Mouse (Mus musculus): ENCODE measurements around the gene Klkb1. TPM values are rescaled to one million over a fixed set of nuclear protein-coding genes. Genes with fewer than 3 reads are reported as not detected.

The Klkb1 gene
- polyA plus RNA-seq, 1 experiment = not detected

GRCm38 (mm10) chr8:45267611-45268391 lies 26.9 kb downstream of the Klkb1 start:
- no peak overlapping the region for H3ac ChIP-seq (ENCODE audit: control insufficient read depth, insufficient read length)
- no peaks in the 10 kb centered on the region for H3K79me2 ChIP-seq (ENCODE audit: control insufficient read depth, insufficient read depth)
- no peak overlapping the region for H3K4me3 ChIP-seq
- no peaks in the 10 kb centered on the region for H3K36me3 ChIP-seq (ENCODE audit: control insufficient read depth, insufficient read depth)
- H3K27me3 ChIP-seq (ENCODE audit: control insufficient read depth, insufficient read depth, insufficient read length) = no peaks in the 10 kb centered on the region
- H3K4me2 ChIP-seq (ENCODE audit: low read depth) = no peak overlapping the region
- TF ChIP-seq TCF12 (IDR thresholded peaks at IDR 0.05; ENCODE audit: insufficient read depth, poor library complexity, severe bottlenecking) (no peak), SRF (IDR thresholded peaks at IDR 0.05; ENCODE audit: control insufficient read depth, insufficient read length, low read depth) (no peak), TCF3 (IDR thresholded peaks at IDR 0.05; ENCODE audit: insufficient read length, low read depth) (no peak), CEBPB (IDR thresholded peaks at IDR 0.05; ENCODE audit: insufficient read depth, poor library complexity, severe bottlenecking) (no peak), MYOD1 (IDR thresholded peaks at IDR 0.05; ENCODE audit: control insufficient read depth in 1 of 3, insufficient read length in 2 of 3, low read depth in 2 of 3) (no peak), POLR2AphosphoS2 (IDR thresholded peaks at IDR 0.05; ENCODE audit: insufficient read length, low read depth) (no peak), USF1 (IDR thresholded peaks at IDR 0.05; ENCODE audit: low read depth) (no peak), MYOG (IDR thresholded peaks at IDR 0.05; ENCODE audit: control insufficient read depth in 1 of 3, insufficient read depth in 1 of 3, insufficient read length in 2 of 3, low read depth in 2 of 3) (no peak), E2F4 (IDR thresholded peaks at IDR 0.05; ENCODE audit: insufficient read depth) (no peak)

- Histone ChIP-seq H3K4me2 (ENCODE audit: low read depth) (no peak overlapping the region), H3K27me3 (ENCODE audit: control insufficient read depth, insufficient read depth, insufficient read length) (no peaks in the 10 kb centered on the region), H3K4me3 (no peak overlapping the region), H3K79me2 (ENCODE audit: control insufficient read depth, insufficient read depth) (no peaks in the 10 kb centered on the region), H3K36me3 (ENCODE audit: control insufficient read depth, insufficient read depth) (no peaks in the 10 kb centered on the region), H3ac (ENCODE audit: control insufficient read depth, insufficient read length) (no peak overlapping the region)
- TF ChIP-seq SRF (IDR thresholded peaks at IDR 0.05; ENCODE audit: control insufficient read depth, insufficient read length, low read depth) (no peak), USF1 (IDR thresholded peaks at IDR 0.05; ENCODE audit: low read depth) (no peak), E2F4 (IDR thresholded peaks at IDR 0.05; ENCODE audit: insufficient read depth) (no peak), TCF12 (IDR thresholded peaks at IDR 0.05; ENCODE audit: insufficient read depth, poor library complexity, severe bottlenecking) (no peak), POLR2AphosphoS2 (IDR thresholded peaks at IDR 0.05; ENCODE audit: insufficient read length, low read depth) (no peak)
Observed at GRCm38 (mm10) chr8:45266993-45267392, 27.7 kb downstream of the Klkb1 start.

- H3K4me2 ChIP-seq (ENCODE audit: low read depth) = no peak overlapping the region
- H3K36me3 ChIP-seq (ENCODE audit: control insufficient read depth, insufficient read depth) = no peaks in the 10 kb centered on the region
- TF ChIP-seq POLR2AphosphoS2 (IDR thresholded peaks at IDR 0.05; ENCODE audit: insufficient read length, low read depth) = no peak
- no peak for TF ChIP-seq REST (IDR thresholded peaks at IDR 0.05; ENCODE audit: insufficient read depth, insufficient read length)
- TF ChIP-seq TCF12 (IDR thresholded peaks at IDR 0.05; ENCODE audit: insufficient read depth, poor library complexity, severe bottlenecking) = no peak
- TF ChIP-seq CEBPB (IDR thresholded peaks at IDR 0.05; ENCODE audit: insufficient read depth, poor library complexity, severe bottlenecking) = no peak
- TF ChIP-seq POLR2A (IDR thresholded peaks at IDR 0.05; ENCODE audit: insufficient read length, low read depth) = no peak
- no peak for TF ChIP-seq MYOD1 (IDR thresholded peaks at IDR 0.05; ENCODE audit: control insufficient read depth in 1 of 3, insufficient read length in 2 of 3, low read depth in 2 of 3)
- TF ChIP-seq MAX (IDR thresholded peaks at IDR 0.05; ENCODE audit: low read depth) = no peak
- TF ChIP-seq SRF (IDR thresholded peaks at IDR 0.05; ENCODE audit: control insufficient read depth, insufficient read length, low read depth) = no peak
- no peak for TF ChIP-seq MYOG (IDR thresholded peaks at IDR 0.05; ENCODE audit: control insufficient read depth in 1 of 3, insufficient read depth in 1 of 3, insufficient read length in 2 of 3, low read depth in 2 of 3)
- no peak for TF ChIP-seq E2F4 (IDR thresholded peaks at IDR 0.05; ENCODE audit: insufficient read depth)
- no peak for TF ChIP-seq TCF3 (IDR thresholded peaks at IDR 0.05; ENCODE audit: insufficient read length, low read depth)
- no peak for TF ChIP-seq USF1 (IDR thresholded peaks at IDR 0.05; ENCODE audit: low read depth)
- H3K27me3 ChIP-seq (ENCODE audit: control insufficient read depth, insufficient read depth, insufficient read length) = no peaks in the 10 kb centered on the region
- H3K4me3 ChIP-seq = no peak overlapping the region
- no peak overlapping the region for H3ac ChIP-seq (ENCODE audit: control insufficient read depth, insufficient read length)
- no peaks in the 10 kb centered on the region for H3K79me2 ChIP-seq (ENCODE audit: control insufficient read depth, insufficient read depth)
Observed at GRCm38 (mm10) chr8:45264918-45265317, 29.7 kb downstream of the Klkb1 start.

GRCm38 (mm10) chr8:45262851-45263250 lies 31.8 kb downstream of the Klkb1 start:
- Histone ChIP-seq H3K4me3 (no peak overlapping the region), H3K36me3 (ENCODE audit: control insufficient read depth, insufficient read depth) (no peaks in the 10 kb centered on the region), H3K4me2 (ENCODE audit: low read depth) (no peak overlapping the region), H3ac (ENCODE audit: control insufficient read depth, insufficient read length) (no peak overlapping the region), H3K27me3 (ENCODE audit: control insufficient read depth, insufficient read depth, insufficient read length) (no peaks in the 10 kb centered on the region), H3K79me2 (ENCODE audit: control insufficient read depth, insufficient read depth) (no peaks in the 10 kb centered on the region)
- TF ChIP-seq TCF12 (IDR thresholded peaks at IDR 0.05; ENCODE audit: insufficient read depth, poor library complexity, severe bottlenecking) = no peak
- TF ChIP-seq REST (IDR thresholded peaks at IDR 0.05; ENCODE audit: insufficient read depth, insufficient read length) = no peak
- no peak for TF ChIP-seq E2F4 (IDR thresholded peaks at IDR 0.05; ENCODE audit: insufficient read depth)
- no peak for TF ChIP-seq SRF (IDR thresholded peaks at IDR 0.05; ENCODE audit: control insufficient read depth, insufficient read length, low read depth)
- no peak for TF ChIP-seq POLR2AphosphoS2 (IDR thresholded peaks at IDR 0.05; ENCODE audit: insufficient read length, low read depth)
- no peak for TF ChIP-seq POLR2A (IDR thresholded peaks at IDR 0.05; ENCODE audit: insufficient read length, low read depth)
- no peak for TF ChIP-seq MYOG (IDR thresholded peaks at IDR 0.05; ENCODE audit: control insufficient read depth in 1 of 3, insufficient read depth in 1 of 3, insufficient read length in 2 of 3, low read depth in 2 of 3)
- no peak for TF ChIP-seq MAX (IDR thresholded peaks at IDR 0.05; ENCODE audit: low read depth)
- no peak for TF ChIP-seq USF1 (IDR thresholded peaks at IDR 0.05; ENCODE audit: low read depth)
- TF ChIP-seq CEBPB (IDR thresholded peaks at IDR 0.05; ENCODE audit: insufficient read depth, poor library complexity, severe bottlenecking) = no peak
- TF ChIP-seq MYOD1 (IDR thresholded peaks at IDR 0.05; ENCODE audit: control insufficient read depth in 1 of 3, insufficient read length in 2 of 3, low read depth in 2 of 3) = no peak
- no peak for TF ChIP-seq TCF3 (IDR thresholded peaks at IDR 0.05; ENCODE audit: insufficient read length, low read depth)
